In the genomic region with DNA sequence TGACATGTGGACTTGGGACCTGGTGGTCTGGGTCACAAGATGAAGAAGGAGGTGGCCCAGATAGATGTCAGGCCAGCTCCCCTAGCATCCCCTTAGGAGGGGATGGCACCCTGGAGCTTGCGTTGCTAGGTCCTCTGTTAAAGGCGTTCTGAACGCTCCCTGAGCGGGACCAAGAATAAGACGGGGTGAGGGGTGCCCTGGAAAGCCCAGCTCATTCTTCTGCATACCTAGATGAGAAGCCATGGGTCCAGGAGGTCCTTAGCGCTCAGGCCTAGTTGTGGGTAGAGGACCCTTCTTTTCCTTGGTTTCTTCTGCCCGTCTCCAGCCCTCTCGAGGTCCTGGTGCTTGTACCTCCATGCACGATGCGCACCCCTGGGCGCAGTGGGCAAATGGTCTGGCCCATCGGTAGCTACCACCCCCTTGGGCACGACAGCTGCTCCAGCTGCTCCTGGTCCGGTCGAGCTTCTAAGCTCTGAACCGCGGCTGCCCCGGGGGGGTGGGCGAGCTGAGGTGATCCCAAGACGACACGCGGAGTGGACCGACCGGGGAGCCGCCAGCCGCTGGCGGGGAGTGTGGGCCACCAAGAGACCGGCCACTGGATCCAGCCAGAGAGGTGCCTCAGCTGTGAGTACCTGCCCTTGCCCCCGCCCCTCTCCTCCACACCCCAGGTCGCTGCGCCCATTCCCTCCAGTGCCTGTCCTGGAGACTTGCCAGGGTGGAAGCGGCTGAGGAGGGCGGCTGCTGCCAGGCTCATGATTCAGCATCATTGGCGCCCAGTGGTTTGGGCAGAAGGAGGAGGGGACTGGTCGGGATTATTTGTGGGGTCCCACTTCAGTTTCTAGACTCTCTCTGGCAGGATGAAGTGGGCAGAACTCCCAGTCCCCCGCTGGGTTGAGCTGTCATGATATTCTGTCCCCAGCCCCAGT, we compare ENCODE assay signal across 9 mouse cellular contexts. TPM values are rescaled to one million over a fixed set of nuclear protein-coding genes. Genes with fewer than 3 reads are reported as not detected.
DNase-seq lines count a peak whose midpoint lies in the region; ATAC-seq and TF ChIP-seq lines count a peak whose summit lies in the region.
"Had no signal": no experiment of that assay in that cellular context is flagged by ENCODE, and none has a peak within 500 bp of the region (broad histone marks: within the 10 kb centered on the region; RNA-seq: fewer than 3 reads in every experiment).

A gene (plus strand): TSS at position 402 of the 926 bp plus-strand sequence.

- peak; percentile 81; the same call in 1 of the 2 replicates for TF ChIP-seq POLR2A in cortical plate, adult 2 months (IDR thresholded peaks at IDR 0.05; ENCODE audit: extremely low read depth, insufficient read depth, low read length)

- ATAC-seq in hindbrain, embryonic 14.5 days (ENCODE audit: low FRiP score): peak; percentile 97
- peak; percentile 99 for ATAC-seq in lung, embryonic 16.5 days (ENCODE audit: low read depth)
- ATAC-seq in monocyte, adult 5-6 weeks (replicated peaks; ENCODE audit: insufficient number of reproducible peaks, low FRiP score, low TSS enrichment, poor library complexity, severe bottlenecking): no peak

- peak within 1 kb of the TSS; percentile 94 for H3K9ac ChIP-seq in hindbrain, embryonic 14.5 days
- H3K9ac ChIP-seq in lung, embryonic 16.5 days (ENCODE audit: low read length): peak within 1 kb of the TSS; percentile 81

- TF ChIP-seq CTCF in cortical plate, adult 2 months (IDR thresholded peaks at IDR 0.05; ENCODE audit: extremely low read depth, insufficient read depth, low read length): no peak

- H3K27me3 ChIP-seq in hindbrain, embryonic 14.5 days (ENCODE audit: control insufficient read depth, insufficient read depth, low read length): no peaks in the 10 kb centered on the region
- H3K27me3 ChIP-seq in lung, embryonic 16.5 days (ENCODE audit: control insufficient read depth, insufficient read depth, low read depth, low read length): no peaks in the 10 kb centered on the region

- H3K27ac ChIP-seq in cortical plate, adult 2 months (ENCODE audit: insufficient read depth, low read length): peak within 1 kb of the TSS; percentile 89
- H3K27ac ChIP-seq in hindbrain, embryonic 14.5 days: peak within 1 kb of the TSS; percentile 84
- peak within 1 kb of the TSS; percentile 76 for H3K27ac ChIP-seq in lung, embryonic 16.5 days (ENCODE audit: low read length)

- H3K4me3 ChIP-seq in cortical plate, adult 2 months (ENCODE audit: insufficient read depth, low read length): peak within 1 kb of the TSS; percentile 52
- H3K4me3 ChIP-seq in hindbrain, embryonic 14.5 days (replicated peaks; ENCODE audit: low read length): peak within 1 kb of the TSS; percentile 83
- H3K4me3 ChIP-seq in lung, embryonic 16.5 days (ENCODE audit: low read length): peak within 1 kb of the TSS; percentile 75

- under 1% methylated on average over 34 of the region's 36 CpGs for WGBS in hindbrain, embryonic 14.5 days
- WGBS in lung, embryonic 16.5 days: 1% methylated on average over 36 of the region's 36 CpGs

- peak within 1 kb of the TSS; percentile 77 for H3K4me2 ChIP-seq in hindbrain, embryonic 14.5 days (replicated peaks)
- H3K4me2 ChIP-seq in lung, embryonic 16.5 days (ENCODE audit: low read depth, low read length): peak within 1 kb of the TSS; percentile 73

- no peaks in the 10 kb centered on the region for H3K36me3 ChIP-seq in hindbrain, embryonic 14.5 days (replicated peaks; ENCODE audit: control insufficient read depth, insufficient read depth)
- H3K36me3 ChIP-seq in lung, embryonic 16.5 days (ENCODE audit: control insufficient read depth, insufficient read depth, low read length): no peaks in the 10 kb centered on the region

- H3K9me3 ChIP-seq in hindbrain, embryonic 14.5 days (ENCODE audit: control insufficient read depth, low read length): no peaks in the 10 kb centered on the region
- no peaks in the 10 kb centered on the region for H3K9me3 ChIP-seq in lung, embryonic 16.5 days (ENCODE audit: control insufficient read depth, low read length)

- DNase-seq in adrenal gland, adult 2 months: peak; percentile 91
- peak; percentile 85 for DNase-seq in gastrocnemius, adult 18-20 months (ENCODE audit: low spot score)
- DNase-seq in hindbrain, embryonic 14.5 days (ENCODE audit: low spot score): peak; percentile 78
- peak; percentile 83 to 84 for DNase-seq in layer of hippocampus, postnatal 14 days (ENCODE audit: low spot score in 2 of 2)
- DNase-seq in retina, adult 2 months (ENCODE audit: low read depth, low spot score): peak; percentile 53

- H3K4me1 ChIP-seq in cortical plate, adult 2 months (ENCODE audit: control insufficient read depth, insufficient read depth, low read length): no peaks in the 10 kb centered on the region
- H3K4me1 ChIP-seq in hindbrain, embryonic 14.5 days (replicated peaks; ENCODE audit: control insufficient read depth, insufficient read depth, low read length): peaks cover 16% of the 10 kb centered on the region
- H3K4me1 ChIP-seq in lung, embryonic 16.5 days (replicated peaks; ENCODE audit: control insufficient read depth, insufficient read depth, low read length): peaks cover 2% of the 10 kb centered on the region; the same call in 1 of the 2 replicates

RNA-seq across cellular contexts. Expression of the gene that starts here (rescaled TPM):
- 10 to 100 TPM in 1 of 2 experiments, 1 to 10 TPM in 1; 4.3 to 12.1 TPM for total RNA-seq in adrenal gland, adult 2 months (2021)
- polyA plus RNA-seq in adrenal gland, adult 2 months (2012; rRNA removed): 1.7 and 1.9 TPM in 2 replicates
- 68.5 and 70.9 TPM in 2 replicates for polyA plus RNA-seq in cortical plate, adult 2 months (2012; rRNA removed)
- total RNA-seq in gastrocnemius, adult 18-20 months (2021): 100 to 1,000 TPM in 1 of 2 experiments, 10 to 100 TPM in 1; 96.7 to 130 TPM
- 8.8 and 10.2 TPM in 2 replicates for polyA plus RNA-seq in hindbrain, embryonic 14.5 days (2014; fragmentation: Nextera tagmentation; extraction: Ambion mirVana)
- 100 to 1,000 TPM; 118 to 131 TPM for total RNA-seq in layer of hippocampus, postnatal 14 days (2021)
- 4.4 and 4.7 TPM in 2 replicates for polyA plus RNA-seq in lung, embryonic 16.5 days (2015; fragmentation: Nextera tagmentation; extraction: Ambion mirVana)
- 0.19 TPM in 1 of 3 replicates, not detected in the others for total RNA-seq in monocyte, adult 5-6 weeks (2017)
- total RNA-seq: neutrophil, adult 5-6 weeks had no signal

Comparison
In these comparisons a context has a peak if more than half of its experiments do, and no peak if none do; other contexts are left out.
1. RNA of the gene that starts here (total RNA-seq): 118 to 131 TPM in layer of hippocampus, postnatal 14 days and 96.7 to 130 TPM in gastrocnemius, adult 18-20 months; 4.3 to 12.1 TPM in adrenal gland, adult 2 months and 0.19 TPM in monocyte, adult 5-6 weeks; every median in the first group is over 4 times any median in the second.
2. Peak in every context shown above with its lines, with median percentiles within 50 percentile points of each other: DNase-seq, H3K27ac ChIP-seq and H3K4me3 ChIP-seq.